Mouse (Mus musculus) brain, embryonic 14.5 days (tissue): ENCODE measurements around the gene Ndufs3.

Source experiments
- CTCF ChIP-seq: fragments of 200-500 bp; IDR thresholded peaks from 2 replicates; pipeline ENCODE4 v1.5.1; 2012; ENCODE audit warnings: inconsistent platforms, mild to moderate bottlenecking, moderate library complexity, borderline replicate concordance; ENCODE audit not compliant: insufficient read depth, insufficient read length; ENCODE audit errors: extremely low read depth
- POLR2A ChIP-seq: fragments of 200-500 bp; IDR thresholded peaks from 2 replicates; pipeline ENCODE4 v1.6.1; 2012; ENCODE audit warnings: mild to moderate bottlenecking, inconsistent platforms, borderline replicate concordance; ENCODE audit not compliant: poor library complexity, insufficient read depth, insufficient read length, severe bottlenecking; ENCODE audit errors: extremely low read depth

DNA sequence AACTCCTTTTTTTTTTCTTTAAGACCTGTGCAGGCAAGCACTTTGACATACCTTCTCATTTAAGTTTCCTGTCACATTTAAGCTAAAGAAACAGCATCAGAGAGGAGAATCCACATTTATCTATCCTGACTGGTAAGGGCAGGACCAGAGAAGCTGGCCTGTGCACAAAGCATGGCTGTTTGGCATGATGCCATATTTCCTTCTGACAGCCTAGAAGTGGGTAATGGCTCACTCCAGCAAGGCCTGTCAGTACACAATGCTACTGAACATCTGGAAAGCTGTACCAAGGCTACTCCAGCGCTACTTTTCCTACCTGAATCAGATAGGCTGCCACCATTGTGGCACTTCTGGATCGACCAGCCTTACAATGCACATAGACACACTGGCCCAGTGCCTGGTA, 9.0 kb upstream of the Ndufs3 start:
- no peak for TF ChIP-seq POLR2A
- no peak for TF ChIP-seq CTCF
